Mouse (Mus musculus) embryonic facial prominence, embryonic 15.5 days (tissue): Measurements from ENCODE around the gene Zfp704. TPM values are rescaled to one million over a fixed set of nuclear protein-coding genes. Genes with fewer than 3 reads are reported as not detected.

Source experiments
- ATAC-seq: fragments of 200-750 bp; cut with Nextera tagmentation; 2 replicates; pipeline ENCODE4 v1.8.0; 2017; ENCODE audit warnings: low read depth, moderate TSS enrichment; ENCODE audit not compliant: insufficient number of reproducible peaks, low FRiP score, low TSS enrichment
- H3K27ac ChIP-seq: fragments of 300-500 bp; sonication (generic); replicated peaks from 2 replicates; pipeline ENCODE4 v1.5.1; 2015; ENCODE audit warnings: mild to moderate bottlenecking, inconsistent platforms
- H3K27me3 ChIP-seq: fragments of 300-500 bp; sonication (generic); 2 replicates; pipeline ENCODE4 v1.6.1; 2015; ENCODE audit warnings: inconsistent platforms
- H3K36me3 ChIP-seq: fragments of 300-500 bp; sonication (generic); 2 replicates; pipeline ENCODE4 v1.6.1; 2015; ENCODE audit warnings: mild to moderate bottlenecking, inconsistent platforms
- H3K4me1 ChIP-seq: fragments of 300-500 bp; sonication (generic); 2 replicates; pipeline ENCODE4 v1.6.1; 2015; ENCODE audit warnings: inconsistent platforms
- H3K4me2 ChIP-seq: fragments of 300-500 bp; sonication (generic); replicated peaks from 2 replicates; pipeline ENCODE4 v1.6.1; 2015; ENCODE audit warnings: mild to moderate bottlenecking, inconsistent platforms
- H3K4me3 ChIP-seq: fragments of 300-500 bp; sonication (generic); replicated peaks from 2 replicates; pipeline ENCODE4 v1.5.1; 2015; ENCODE audit warnings: mild to moderate bottlenecking, inconsistent platforms
- H3K9ac ChIP-seq: fragments of 300-500 bp; sonication (generic); 2 replicates; pipeline ENCODE4 v1.6.1; 2015; ENCODE audit warnings: inconsistent platforms
- H3K9me3 ChIP-seq: fragments of 300-500 bp; sonication (generic); replicated peaks from 2 replicates; pipeline ENCODE4 v1.6.1; 2016; ENCODE audit warnings: inconsistent platforms
- WGBS: fragments of 180-500 bp; shearing (Covaris S2); methylation state at CpG from one replicate; pipeline ENCODE4 v1.1.7; 2015; 5-methylcytosine and 5-hydroxymethylcytosine counted together
- polyA plus RNA-seq: library from polyadenylated mRNA; unstranded; fragments of >200 nt; fragmentation: Nextera tagmentation; extraction: Ambion mirVana; gene quantifications from 2 replicates; pipeline ENCODE4 v1.2.1, GENCODE M21; 2015

The Zfp704 gene
- polyA plus RNA-seq, 1 experiment from 2014 or later, result 9.0 TPM

DNA sequence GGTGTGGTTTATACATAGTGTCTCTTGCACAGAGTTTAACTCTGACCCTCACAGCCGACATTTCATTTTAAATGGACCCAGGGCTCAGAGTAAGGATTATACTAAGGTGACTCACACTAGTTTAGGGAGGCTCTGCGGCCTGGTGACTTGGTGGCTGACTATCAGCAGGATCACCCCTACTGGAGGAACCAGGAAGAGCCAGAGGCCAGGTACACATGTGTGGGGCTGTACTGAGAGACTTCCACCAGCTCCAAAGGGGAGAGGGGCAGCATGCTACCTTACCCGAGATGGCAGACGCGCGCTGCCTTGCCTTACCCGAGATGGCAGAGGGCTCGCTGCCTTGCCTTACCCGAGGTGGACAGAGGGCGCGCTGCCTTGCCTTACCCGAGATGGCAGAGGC is 159.4 kb downstream of the Zfp704 start:
- 90% methylated on average over 12 of the region's 12 CpGs for WGBS
- no peak overlapping the region for H3K27ac ChIP-seq
- H3K9ac ChIP-seq, result no peak overlapping the region
- no peak for ATAC-seq
- no peak overlapping the region for H3K4me2 ChIP-seq
- H3K36me3 ChIP-seq, result peaks cover 19% of the 10 kb centered on the region; the same call in 1 of the 2 replicates
- no peaks in the 10 kb centered on the region for H3K9me3 ChIP-seq
- H3K4me1 ChIP-seq, result no peaks in the 10 kb centered on the region
- H3K4me3 ChIP-seq, result no peak overlapping the region
- H3K27me3 ChIP-seq, result no peaks in the 10 kb centered on the region

DNA sequence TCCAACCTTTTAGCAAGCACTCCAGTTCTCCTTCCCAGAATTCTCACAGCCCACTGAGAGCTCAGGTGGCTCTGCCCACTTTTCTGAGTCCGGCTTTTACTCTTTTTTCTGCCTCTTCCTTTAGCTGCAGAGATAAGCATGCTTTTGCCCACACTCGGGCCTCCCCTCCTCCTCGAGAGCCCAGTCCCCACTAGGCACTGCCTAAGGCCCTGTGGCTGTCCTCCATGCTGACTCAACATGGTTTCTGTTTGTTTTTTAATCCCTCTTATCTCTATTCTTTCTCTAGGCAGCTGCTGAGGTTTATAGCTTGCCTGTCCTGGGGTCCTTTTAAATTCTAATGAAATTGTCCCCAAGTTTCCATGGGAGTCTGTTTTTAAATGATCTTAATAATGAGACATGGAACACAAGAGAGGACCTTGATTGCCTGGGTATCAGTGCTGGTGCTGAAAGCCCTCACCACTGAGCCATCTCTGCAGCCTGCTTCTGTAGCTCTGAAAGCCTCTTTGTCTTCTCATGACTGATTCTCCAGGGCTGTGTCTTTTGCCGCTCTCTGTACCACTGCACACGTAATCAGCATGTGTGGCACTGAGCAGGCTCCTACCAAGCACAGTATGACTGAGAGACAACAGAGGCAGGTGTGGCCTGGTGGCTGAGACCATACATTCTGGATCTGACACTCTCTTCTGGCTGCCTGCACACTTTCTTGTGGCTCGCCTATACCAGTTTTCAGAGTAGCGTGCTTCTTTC is 160.5 kb downstream of the Zfp704 start:
- Histone ChIP-seq H3K4me1 (no peaks in the 10 kb centered on the region), H3K4me2 (no peak overlapping the region), H3K36me3 (peaks cover 23% of the 10 kb centered on the region; the same call in 1 of the 2 replicates), H3K9me3 (no peaks in the 10 kb centered on the region), H3K4me3 (no peak overlapping the region), H3K27ac (no peak overlapping the region), H3K27me3 (no peaks in the 10 kb centered on the region), H3K9ac (no peak overlapping the region)
- WGBS, result 73% methylated on average over 7 of the region's 7 CpGs
- no peak for ATAC-seq

DNA sequence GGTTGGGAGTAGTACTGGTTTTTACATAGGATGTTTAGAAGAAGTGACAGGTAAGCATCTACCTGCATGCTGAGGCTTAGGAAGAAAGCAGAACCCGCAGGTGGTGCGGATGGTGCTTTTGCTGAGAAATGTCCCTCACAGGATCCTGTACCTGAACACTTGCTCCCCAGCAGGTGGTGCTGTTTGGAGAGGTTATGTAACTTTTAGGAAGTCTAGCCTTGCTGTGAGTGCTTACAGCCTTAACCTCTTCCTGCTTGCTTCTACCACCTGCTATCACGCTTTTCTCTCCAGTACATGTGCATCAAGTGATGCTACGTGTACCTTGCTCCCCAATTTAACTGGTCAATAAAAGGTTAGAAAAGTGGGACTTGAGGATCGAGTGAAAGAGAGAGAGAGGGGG is 161.3 kb downstream of the Zfp704 start:
- Histone ChIP-seq H3K27me3 (no peaks in the 10 kb centered on the region), H3K9me3 (no peaks in the 10 kb centered on the region), H3K4me3 (no peak overlapping the region), H3K4me2 (no peak overlapping the region), H3K36me3 (peaks cover 26% of the 10 kb centered on the region), H3K27ac (no peak overlapping the region), H3K4me1 (no peaks in the 10 kb centered on the region), H3K9ac (no peak overlapping the region)
- WGBS, result 91% methylated on average over 5 of the region's 5 CpGs
- ATAC-seq, result no peak

DNA sequence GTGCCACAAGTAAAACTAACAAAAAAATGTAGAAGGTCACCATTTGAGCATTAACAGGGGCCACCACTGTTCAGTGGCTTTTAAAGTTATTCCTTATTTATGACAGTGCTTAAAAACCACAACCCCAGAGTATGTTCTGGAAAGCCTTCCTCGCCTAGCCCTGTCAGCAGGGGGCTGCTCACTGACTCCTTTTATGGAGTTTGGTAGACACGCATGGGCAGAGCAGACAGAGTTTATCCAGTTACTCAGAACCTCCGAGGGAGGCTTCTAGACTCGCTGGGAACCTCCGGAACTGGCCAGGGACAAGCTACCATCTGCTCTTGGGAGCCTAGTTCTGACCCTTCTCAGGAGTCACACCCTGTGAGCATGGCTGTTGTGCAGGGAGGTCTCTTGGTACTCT is 165.3 kb downstream of the Zfp704 start:
- H3K4me2 ChIP-seq, result no peak overlapping the region
- H3K9ac ChIP-seq, result no peak overlapping the region
- no peaks in the 10 kb centered on the region for H3K4me1 ChIP-seq
- H3K36me3 ChIP-seq, result peaks cover 26% of the 10 kb centered on the region
- 65% methylated on average over 5 of the region's 5 CpGs for WGBS
- no peak for ATAC-seq
- no peak overlapping the region for H3K27ac ChIP-seq
- H3K9me3 ChIP-seq, result no peaks in the 10 kb centered on the region
- H3K4me3 ChIP-seq, result no peak overlapping the region
- H3K27me3 ChIP-seq, result no peaks in the 10 kb centered on the region

DNA sequence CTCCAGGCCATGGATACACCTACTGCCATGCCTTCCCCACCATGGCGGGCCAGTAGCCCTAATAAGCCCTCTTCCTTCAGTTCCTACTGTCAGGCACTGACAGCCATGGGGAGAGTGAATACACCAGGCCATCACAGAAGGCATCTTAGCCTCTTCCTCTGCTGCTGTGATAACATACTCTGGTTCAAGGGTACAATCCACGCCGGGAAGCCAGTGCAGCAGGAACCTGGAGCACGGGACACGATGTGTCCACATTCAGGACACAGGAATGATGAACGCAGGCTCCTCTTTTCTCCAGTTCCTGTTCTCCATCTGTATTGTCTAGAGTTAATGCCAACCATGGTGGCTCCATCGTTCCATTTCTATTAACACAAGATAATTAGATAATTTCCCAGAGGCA is 165.9 kb downstream of the Zfp704 start:
- no peaks in the 10 kb centered on the region for H3K9me3 ChIP-seq
- 89% methylated on average over 7 of the region's 7 CpGs for WGBS
- H3K4me1 ChIP-seq, result no peaks in the 10 kb centered on the region
- no peak overlapping the region for H3K4me3 ChIP-seq
- H3K4me2 ChIP-seq, result no peak overlapping the region
- no peak overlapping the region for H3K27ac ChIP-seq
- no peak overlapping the region for H3K9ac ChIP-seq
- ATAC-seq, result no peak
- no peaks in the 10 kb centered on the region for H3K27me3 ChIP-seq
- peaks cover 28% of the 10 kb centered on the region for H3K36me3 ChIP-seq

DNA sequence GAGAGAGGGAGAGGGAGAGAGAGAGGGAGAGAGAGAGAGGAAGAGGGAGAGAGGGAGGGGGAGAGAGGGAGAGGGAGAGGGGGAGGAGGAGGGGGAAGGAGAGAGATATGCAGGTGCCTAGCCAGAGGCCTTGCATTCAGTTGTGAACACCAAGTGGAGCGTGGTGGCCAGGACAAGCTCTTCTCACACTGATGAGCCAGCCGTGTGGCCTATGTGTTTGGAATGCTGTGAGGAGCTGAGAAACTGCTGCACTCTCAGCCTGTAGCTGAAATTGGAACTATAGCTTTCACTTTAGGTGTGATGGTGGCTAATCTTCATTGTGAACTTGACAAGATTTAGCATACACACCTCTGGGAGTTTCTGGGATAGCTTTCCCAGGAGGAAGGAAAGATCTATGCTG is 166.4 kb downstream of the Zfp704 start:
- no peak for ATAC-seq
- Histone ChIP-seq H3K27me3 (no peaks in the 10 kb centered on the region), H3K4me1 (no peaks in the 10 kb centered on the region), H3K36me3 (peaks cover 32% of the 10 kb centered on the region), H3K4me3 (no peak overlapping the region), H3K9ac (no peak overlapping the region), H3K27ac (no peak overlapping the region), H3K9me3 (no peaks in the 10 kb centered on the region), H3K4me2 (no peak overlapping the region)
- 79% methylated on average over 2 of the region's 2 CpGs for WGBS

DNA sequence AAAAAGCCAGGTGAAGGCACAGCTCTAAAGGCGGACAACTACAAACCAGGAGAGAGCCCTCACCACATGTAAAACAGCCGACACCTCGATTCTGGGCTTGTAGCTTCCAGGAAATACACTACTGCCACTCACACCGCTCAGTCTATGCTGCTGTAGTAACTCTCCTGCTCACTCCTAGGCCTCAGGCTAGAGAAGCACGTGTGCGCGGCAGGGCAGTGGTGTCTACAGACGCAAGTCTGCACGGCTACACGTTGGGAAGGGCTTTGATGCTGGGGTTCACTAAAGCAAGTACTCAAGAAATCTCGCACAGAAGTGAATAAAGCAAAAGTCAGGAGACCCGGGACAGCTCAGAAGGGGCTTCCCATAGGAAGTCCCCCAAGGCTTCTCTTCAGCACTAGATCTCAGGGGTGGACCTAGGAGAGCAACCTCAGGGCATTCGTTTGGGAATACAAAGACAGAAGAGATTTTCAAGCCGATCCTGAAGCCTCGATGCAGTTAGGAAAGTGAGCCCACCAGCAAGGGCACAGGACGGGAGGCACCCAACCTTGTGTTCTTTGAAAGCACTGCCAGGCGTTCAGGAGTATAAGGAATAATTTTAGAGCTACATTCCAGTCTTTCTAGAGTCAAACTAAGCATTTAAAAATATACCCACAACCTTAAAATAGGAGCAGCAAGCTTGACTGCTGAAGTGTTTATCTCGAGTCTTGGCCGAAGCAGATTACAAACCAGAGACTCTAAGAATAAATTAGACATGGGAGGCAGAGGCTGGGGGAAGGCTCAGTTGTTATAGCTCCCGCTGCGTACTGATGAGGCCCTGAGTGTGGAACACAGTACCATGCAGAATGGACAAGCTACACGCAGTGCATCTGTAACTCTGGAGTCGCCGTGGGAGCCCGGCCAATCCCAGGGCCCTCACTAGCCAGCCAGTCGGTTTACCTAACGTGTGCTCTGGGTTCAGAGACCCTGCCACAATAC is 168.0 kb downstream of the Zfp704 start:
- no peak for ATAC-seq
- Histone ChIP-seq H3K9me3 (no peaks in the 10 kb centered on the region), H3K27ac (no peak overlapping the region; the same call in 1 of the 2 replicates), H3K4me1 (no peaks in the 10 kb centered on the region), H3K36me3 (peaks cover 36% of the 10 kb centered on the region), H3K4me3 (no peak overlapping the region), H3K9ac (no peak overlapping the region), H3K4me2 (no peak overlapping the region), H3K27me3 (no peaks in the 10 kb centered on the region)
- 77% methylated on average over 27 of the region's 27 CpGs for WGBS

DNA sequence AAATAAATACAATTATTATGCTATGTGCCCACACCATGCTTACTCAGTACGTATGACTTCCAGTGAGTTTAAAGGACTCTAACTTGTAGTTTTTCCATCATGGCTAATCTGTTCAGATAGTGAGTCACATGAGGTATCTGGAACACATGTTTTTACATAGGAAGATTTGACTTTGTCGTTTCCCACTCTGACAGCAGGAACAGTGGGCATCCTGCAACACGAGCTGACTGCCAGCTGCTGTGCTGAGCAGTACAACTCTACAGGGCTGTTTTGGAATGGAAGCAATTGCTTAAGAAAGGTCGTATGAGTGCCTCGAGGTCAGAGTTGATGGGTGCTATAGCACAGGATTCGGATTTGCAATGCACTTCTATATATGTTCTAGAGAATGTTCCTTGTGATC is 169.4 kb downstream of the Zfp704 start:
- no peaks in the 10 kb centered on the region for H3K4me1 ChIP-seq
- no peaks in the 10 kb centered on the region for H3K9me3 ChIP-seq
- H3K36me3 ChIP-seq, result peaks cover 25% of the 10 kb centered on the region
- no peak overlapping the region for H3K9ac ChIP-seq
- no peak overlapping the region for H3K27ac ChIP-seq
- ATAC-seq, result no peak
- no peaks in the 10 kb centered on the region for H3K27me3 ChIP-seq
- WGBS, result 63% methylated on average over 6 of the region's 6 CpGs
- no peak overlapping the region for H3K4me2 ChIP-seq
- H3K4me3 ChIP-seq, result no peak overlapping the region

DNA sequence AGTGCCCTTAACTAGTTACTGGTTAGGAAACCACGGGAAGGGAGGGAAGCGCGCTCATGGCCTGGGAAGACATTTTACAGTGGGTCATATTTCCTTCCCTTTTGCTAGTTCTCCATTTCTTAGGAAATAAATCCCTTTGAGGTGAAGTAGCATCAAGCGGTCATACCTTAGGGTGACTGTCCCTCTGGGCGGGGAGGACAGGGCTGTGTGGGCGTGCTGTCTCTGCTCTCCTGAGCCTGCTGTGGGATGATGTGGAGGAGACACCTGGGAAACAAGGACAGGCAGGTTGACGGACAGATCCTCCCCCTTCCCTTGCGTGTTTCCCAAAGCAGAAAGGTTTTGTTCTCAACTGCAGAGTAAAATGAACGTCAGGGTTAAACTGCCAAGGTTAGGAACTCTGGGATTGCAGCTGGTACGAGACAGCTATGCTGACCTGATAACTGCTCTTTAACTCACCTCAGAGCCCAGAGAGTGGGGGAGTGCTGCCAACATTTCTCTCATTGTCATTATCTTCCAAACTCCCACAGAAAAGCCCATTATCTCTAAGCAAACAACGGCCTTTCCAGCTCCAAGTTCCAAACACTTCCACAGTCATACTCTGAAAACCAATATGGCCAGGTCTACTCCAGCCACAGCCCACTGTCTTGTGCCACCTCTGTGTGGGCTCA is 170.1 kb downstream of the Zfp704 start:
- Histone ChIP-seq H3K4me1 (no peaks in the 10 kb centered on the region), H3K27ac (no peak overlapping the region), H3K9me3 (no peaks in the 10 kb centered on the region), H3K9ac (no peak overlapping the region), H3K27me3 (no peaks in the 10 kb centered on the region), H3K36me3 (peaks cover 25% of the 10 kb centered on the region), H3K4me2 (no peak overlapping the region), H3K4me3 (no peak overlapping the region)
- no peak for ATAC-seq
- 85% methylated on average over 11 of the region's 11 CpGs for WGBS

DNA sequence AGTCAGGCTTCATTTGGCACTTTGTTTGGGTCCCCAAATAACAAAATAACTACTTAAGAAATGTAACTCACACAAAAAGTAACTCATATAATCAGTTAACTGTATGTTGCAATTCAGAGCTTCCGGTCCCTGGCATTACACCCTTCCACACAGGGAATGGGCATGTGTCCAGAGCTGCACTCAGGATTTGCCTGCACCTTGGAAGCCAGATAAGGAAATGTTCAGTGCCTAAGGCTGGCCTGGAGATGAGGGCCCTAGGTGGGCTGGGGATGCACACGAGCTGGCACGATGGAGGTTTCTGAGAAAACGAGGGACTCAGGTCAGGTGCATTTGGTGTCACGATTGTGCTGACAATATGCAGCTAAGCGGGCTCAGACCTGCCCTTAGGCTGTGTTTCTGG is 173.6 kb downstream of the Zfp704 start:
- 0 out of 2 replicates have a peak, but pooled peaks cover 2% of the 10 kb centered on the region for H3K4me1 ChIP-seq
- no peak overlapping the region for H3K4me3 ChIP-seq
- H3K36me3 ChIP-seq, result peaks cover 28% of the 10 kb centered on the region
- no peak overlapping the region for H3K9ac ChIP-seq
- 71% methylated on average over 6 of the region's 6 CpGs for WGBS
- no peaks in the 10 kb centered on the region for H3K9me3 ChIP-seq
- no peak overlapping the region for H3K27ac ChIP-seq
- no peak overlapping the region for H3K4me2 ChIP-seq
- H3K27me3 ChIP-seq, result no peaks in the 10 kb centered on the region
- ATAC-seq, result no peak
